Mouse (Mus musculus): ENCODE measurements at regions not wholly inside any gene's neighbourhood (a gene's known extent, or its start where the extent isn't known, plus 50 kb on each side); places are given as distances from the start of the nearest gene placed in this dataset.

DNA sequence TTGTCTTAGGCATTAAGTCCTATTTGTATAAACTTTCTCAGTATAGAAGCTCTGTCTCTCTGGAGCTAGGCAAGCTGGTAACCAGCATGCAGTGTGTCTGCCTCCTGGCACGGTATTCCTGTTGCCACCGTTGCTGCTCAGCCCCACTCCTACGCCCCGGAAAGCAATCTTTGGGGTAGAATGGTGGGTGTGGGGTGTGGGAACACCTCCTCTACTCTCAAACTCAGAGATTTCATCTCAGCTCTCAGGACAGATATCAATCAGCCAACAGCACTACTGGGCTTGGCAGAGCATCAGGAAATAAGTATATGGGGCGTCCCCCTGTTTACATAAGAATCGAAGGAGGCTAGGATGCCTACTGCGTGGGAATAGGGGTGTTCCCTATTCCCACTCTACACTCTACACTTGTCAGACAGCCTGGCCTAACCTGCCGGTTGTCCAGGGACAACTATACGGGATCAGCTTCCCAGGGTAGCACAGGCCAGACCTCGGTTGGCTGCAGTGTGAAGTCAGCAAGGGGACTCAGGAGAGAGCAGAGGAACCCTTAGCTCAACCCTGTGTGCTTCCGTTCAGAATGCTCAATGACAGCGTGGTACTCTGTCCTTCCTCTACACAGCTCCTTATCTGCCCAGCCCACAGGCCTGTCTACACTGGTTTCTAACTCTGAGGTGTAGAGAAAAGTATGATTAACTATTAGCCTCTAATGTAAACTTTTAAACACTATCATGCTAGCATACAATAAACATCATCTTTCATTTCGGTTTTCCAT lies 167.3 kb downstream of the Snx10 start:
- no peak for DNase-seq (ENCODE audit: low read depth, low spot score)
- no peaks in the 10 kb centered on the region for H3K9me3 ChIP-seq (replicated peaks; ENCODE audit: insufficient read depth, low read length)
- no peaks in the 10 kb centered on the region for H3K27me3 ChIP-seq (ENCODE audit: control insufficient read depth in 1 of 2, insufficient read depth in 2 of 2, low read length in 2 of 2)
- H3K27ac ChIP-seq (ENCODE audit: control insufficient read depth, low read depth, low read length), result no peak overlapping the region
- H3K4me3 ChIP-seq (ENCODE audit: control insufficient read depth in 1 of 2, insufficient read depth in 1 of 2, low read depth in 2 of 2, low read length in 2 of 2), result no peak overlapping the region
- no peaks in the 10 kb centered on the region for H3K36me3 ChIP-seq (ENCODE audit: control insufficient read depth in 1 of 2, insufficient read depth in 2 of 2, low read length in 2 of 2)
- no peaks in the 10 kb centered on the region for H3K4me1 ChIP-seq (ENCODE audit: control insufficient read depth in 1 of 2, insufficient read depth in 2 of 2, low read length in 2 of 2)
- H3K79me2 ChIP-seq (ENCODE audit: control insufficient read depth, insufficient read depth, low read length, poor library complexity), result no peaks in the 10 kb centered on the region
- H3K9ac ChIP-seq (ENCODE audit: control insufficient read depth, low read depth, low read length, poor library complexity, severe bottlenecking), result no peak overlapping the region
- TF ChIP-seq UBTF (IDR thresholded peaks at IDR 0.05; ENCODE audit: borderline replicate concordance, insufficient read depth, low read depth, low read length), result no peak
- TF ChIP-seq ZNF384 (IDR thresholded peaks at IDR 0.05; ENCODE audit: low read depth, low read length), result no peak
- no peak for TF ChIP-seq HCFC1 (IDR thresholded peaks at IDR 0.05; ENCODE audit: low read depth, low read length)
- no peak for TF ChIP-seq MXI1 (IDR thresholded peaks at IDR 0.05; ENCODE audit: low read depth, low read length)
- no peak for TF ChIP-seq TCF12 (IDR thresholded peaks at IDR 0.05; ENCODE audit: low read depth, low read length)
- no peak for TF ChIP-seq POLR2A (IDR thresholded peaks at IDR 0.05; ENCODE audit: control insufficient read depth in 1 of 2, insufficient read depth in 1 of 2, low read depth in 1 of 2, low read length in 2 of 2, poor library complexity in 1 of 2)
- no peak for TF ChIP-seq MAX (IDR thresholded peaks at IDR 0.05; ENCODE audit: low read length)
- no peak for TF ChIP-seq ZC3H11A (IDR thresholded peaks at IDR 0.05; ENCODE audit: low read depth, low read length)
- TF ChIP-seq POLR2AphosphoS2 (IDR thresholded peaks at IDR 0.05; ENCODE audit: low read length), result no peak
- TF ChIP-seq ZMIZ1 (IDR thresholded peaks at IDR 0.05; ENCODE audit: low read depth, low read length), result no peak
- TF ChIP-seq ZKSCAN1 (IDR thresholded peaks at IDR 0.05; ENCODE audit: low read depth, low read length), result no peak

DNA sequence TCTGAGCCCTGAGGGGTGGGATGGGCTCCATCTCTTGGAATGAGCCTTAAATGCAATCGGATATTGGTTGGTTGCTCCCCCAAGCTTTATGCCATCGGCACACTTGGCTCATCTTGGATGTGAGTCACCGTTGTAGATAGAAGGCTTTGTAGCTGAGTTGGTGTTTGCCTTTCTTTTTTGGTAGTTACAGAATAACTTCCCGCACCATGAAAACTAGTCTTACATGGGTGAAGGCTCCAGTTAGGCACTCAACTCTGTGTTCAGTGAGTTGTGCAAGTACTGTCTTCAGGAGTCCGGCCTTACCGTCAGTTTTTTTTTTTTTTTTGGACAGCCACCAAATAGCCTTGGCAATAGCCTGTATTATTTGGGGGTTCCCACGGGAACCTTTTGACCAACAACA lies 170.3 kb downstream of the Snx10 start:
- Histone ChIP-seq H3K9ac (ENCODE audit: control insufficient read depth, low read depth, low read length, poor library complexity, severe bottlenecking) (no peak overlapping the region), H3K4me1 (ENCODE audit: control insufficient read depth in 1 of 2, insufficient read depth in 2 of 2, low read length in 2 of 2) (no peaks in the 10 kb centered on the region), H3K27ac (ENCODE audit: control insufficient read depth, low read depth, low read length) (no peak overlapping the region), H3K36me3 (ENCODE audit: control insufficient read depth in 1 of 2, insufficient read depth in 2 of 2, low read length in 2 of 2) (no peaks in the 10 kb centered on the region), H3K27me3 (ENCODE audit: control insufficient read depth in 1 of 2, insufficient read depth in 2 of 2, low read length in 2 of 2) (peaks cover 0 to 2% of the 10 kb centered on the region in 2 experiments; a peak in 2 of 4 replicates), H3K9me3 (replicated peaks; ENCODE audit: insufficient read depth, low read length) (no peaks in the 10 kb centered on the region), H3K4me3 (ENCODE audit: control insufficient read depth in 1 of 2, insufficient read depth in 1 of 2, low read depth in 2 of 2, low read length in 2 of 2) (no peak overlapping the region), H3K79me2 (ENCODE audit: control insufficient read depth, insufficient read depth, low read length, poor library complexity) (no peaks in the 10 kb centered on the region)
- DNase-seq (ENCODE audit: low read depth, low spot score), result no peak
- TF ChIP-seq CHD1 (IDR thresholded peaks at IDR 0.05; ENCODE audit: low read depth, low read length) (no peak), NRF1 (IDR thresholded peaks at IDR 0.05; ENCODE audit: insufficient read depth, low read depth, low read length, poor library complexity, severe bottlenecking) (no peak), HCFC1 (IDR thresholded peaks at IDR 0.05; ENCODE audit: low read depth, low read length) (no peak), POLR2A (IDR thresholded peaks at IDR 0.05; ENCODE audit: control insufficient read depth in 1 of 2, insufficient read depth in 1 of 2, low read depth in 1 of 2, low read length in 2 of 2, poor library complexity in 1 of 2) (no peak), TCF12 (IDR thresholded peaks at IDR 0.05; ENCODE audit: low read depth, low read length) (no peak), ETS1 (IDR thresholded peaks at IDR 0.05; ENCODE audit: low read depth, low read length) (no peak)
